Mouse (Mus musculus): Measurements from ENCODE around the gene Smyd3. TPM values are rescaled to one million over a fixed set of nuclear protein-coding genes. Genes with fewer than 3 reads are reported as not detected.

The Smyd3 gene
- polyA plus RNA-seq, 1 experiment from 2014 or later = 11.3 TPM

GRCm38 (mm10) chr1:179282821-179283220 lies 235.0 kb downstream of the Smyd3 start:
- Histone ChIP-seq H3K9ac (ENCODE audit: low read depth, low read length) (no peak overlapping the region), H3K36me3 (ENCODE audit: control insufficient read depth, insufficient read depth) (no peaks in the 10 kb centered on the region), H3K4me2 (replicated peaks; ENCODE audit: low read depth) (no peak overlapping the region), H3K9me3 (ENCODE audit: control insufficient read depth) (no peaks in the 10 kb centered on the region), H3K27ac (ENCODE audit: low read depth, low read length) (no peak overlapping the region), H3K4me1 (replicated peaks; ENCODE audit: control insufficient read depth, insufficient read depth, low read length) (no peaks in the 10 kb centered on the region), H3K27me3 (replicated peaks; ENCODE audit: control insufficient read depth, insufficient read depth, low read length) (no peaks in the 10 kb centered on the region), H3K4me3 (ENCODE audit: low read depth, low read length) (no peak overlapping the region)
- no peak for TF ChIP-seq CTCF (IDR thresholded peaks at IDR 0.05; ENCODE audit: low read depth)
- WGBS = 76% methylated on average over 5 of the region's 5 CpGs
- no peak for ATAC-seq

DNA sequence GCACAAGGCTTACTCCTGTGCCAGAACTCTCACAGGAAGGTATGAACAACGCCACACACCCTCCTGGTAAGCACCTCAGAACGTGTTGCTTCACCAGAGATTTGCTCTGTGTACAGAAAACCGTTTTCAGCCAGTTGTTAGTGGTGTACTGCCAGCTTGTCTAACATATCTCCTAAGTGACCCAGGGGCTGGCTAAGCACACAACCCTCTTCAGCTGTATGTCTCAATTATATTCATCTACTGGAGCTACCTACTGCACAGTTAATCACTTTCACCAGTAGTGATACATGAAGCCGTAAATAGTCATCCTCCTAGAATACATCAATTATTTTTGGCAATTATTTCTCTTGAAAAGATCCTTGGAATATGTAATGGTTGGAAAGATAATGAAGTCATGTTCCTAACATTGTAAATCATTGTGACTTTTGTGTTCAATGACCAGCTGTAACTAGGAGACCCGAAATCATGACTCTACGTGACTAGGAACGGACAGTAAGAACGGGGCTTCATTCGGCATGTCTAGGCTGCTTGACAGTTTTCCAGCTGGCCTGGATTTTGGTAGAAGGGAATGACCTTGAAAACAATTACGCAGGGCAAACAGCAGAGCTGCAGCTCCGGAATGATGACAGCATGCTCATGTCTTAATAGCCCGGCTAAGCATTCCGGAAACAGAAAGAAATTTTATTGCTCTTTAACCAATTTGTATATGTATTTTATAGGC lies 236.3 kb downstream of the Smyd3 start:
- TF ChIP-seq CTCF (IDR thresholded peaks at IDR 0.05; ENCODE audit: low read depth) = no peak
- Histone ChIP-seq H3K9ac (ENCODE audit: low read depth, low read length) (no peak overlapping the region), H3K36me3 (ENCODE audit: control insufficient read depth, insufficient read depth) (no peaks in the 10 kb centered on the region), H3K9me3 (ENCODE audit: control insufficient read depth) (no peaks in the 10 kb centered on the region), H3K4me3 (ENCODE audit: low read depth, low read length) (no peak overlapping the region), H3K4me2 (replicated peaks; ENCODE audit: low read depth) (no peak overlapping the region), H3K27me3 (replicated peaks; ENCODE audit: control insufficient read depth, insufficient read depth, low read length) (no peaks in the 10 kb centered on the region), H3K27ac (ENCODE audit: low read depth, low read length) (no peak overlapping the region), H3K4me1 (replicated peaks; ENCODE audit: control insufficient read depth, insufficient read depth, low read length) (no peaks in the 10 kb centered on the region)
- ATAC-seq = no peak
- WGBS = 60% methylated on average over 13 of the region's 13 CpGs

- no peaks in the 10 kb centered on the region for H3K4me1 ChIP-seq (replicated peaks; ENCODE audit: control insufficient read depth, insufficient read depth, low read length)
- TF ChIP-seq CTCF (IDR thresholded peaks at IDR 0.05; ENCODE audit: low read depth) = no peak
- H3K27ac ChIP-seq (ENCODE audit: low read depth, low read length) = no peak overlapping the region
- no peak overlapping the region for H3K4me3 ChIP-seq (ENCODE audit: low read depth, low read length)
- H3K27me3 ChIP-seq (replicated peaks; ENCODE audit: control insufficient read depth, insufficient read depth, low read length) = no peaks in the 10 kb centered on the region
- no peaks in the 10 kb centered on the region for H3K9me3 ChIP-seq (ENCODE audit: control insufficient read depth)
- H3K4me2 ChIP-seq (replicated peaks; ENCODE audit: low read depth) = no peak overlapping the region
- H3K36me3 ChIP-seq (ENCODE audit: control insufficient read depth, insufficient read depth) = no peaks in the 10 kb centered on the region
- WGBS = 92% methylated on average over 4 of the region's 4 CpGs
- ATAC-seq = no peak
- no peak overlapping the region for H3K9ac ChIP-seq (ENCODE audit: low read depth, low read length)
Observed at GRCm38 (mm10) chr1:179279116-179279515, 238.7 kb downstream of the Smyd3 start.

DNA sequence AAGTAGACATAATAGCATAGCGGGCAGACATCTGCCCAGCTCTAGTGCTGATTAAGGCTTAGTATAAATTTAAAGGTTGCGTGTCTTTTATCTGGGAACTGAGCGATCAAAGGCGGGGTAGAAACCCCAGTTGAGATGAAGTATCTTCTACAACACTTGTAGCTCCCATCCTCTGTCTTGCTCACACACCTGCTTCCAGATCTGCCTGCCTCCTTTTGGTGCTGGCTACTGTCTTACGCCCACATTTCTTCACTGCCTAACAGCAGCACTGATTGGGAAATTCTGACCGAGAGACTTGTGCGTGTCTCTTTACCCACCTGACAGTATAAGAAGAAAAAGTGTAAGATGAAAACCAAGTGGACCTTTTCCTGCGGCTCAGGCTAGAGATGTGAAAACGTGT lies 240.5 kb downstream of the Smyd3 start:
- Histone ChIP-seq H3K27ac (ENCODE audit: low read depth, low read length) (no peak overlapping the region), H3K4me2 (replicated peaks; ENCODE audit: low read depth) (no peak overlapping the region), H3K4me3 (ENCODE audit: low read depth, low read length) (no peak overlapping the region), H3K36me3 (ENCODE audit: control insufficient read depth, insufficient read depth) (no peaks in the 10 kb centered on the region), H3K4me1 (replicated peaks; ENCODE audit: control insufficient read depth, insufficient read depth, low read length) (no peaks in the 10 kb centered on the region), H3K27me3 (replicated peaks; ENCODE audit: control insufficient read depth, insufficient read depth, low read length) (no peaks in the 10 kb centered on the region), H3K9ac (ENCODE audit: low read depth, low read length) (no peak overlapping the region), H3K9me3 (ENCODE audit: control insufficient read depth) (no peaks in the 10 kb centered on the region)
- TF ChIP-seq CTCF (IDR thresholded peaks at IDR 0.05; ENCODE audit: low read depth) = no peak
- ATAC-seq = no peak
- 89% methylated on average over 9 of the region's 9 CpGs for WGBS

- Histone ChIP-seq H3K36me3 (ENCODE audit: control insufficient read depth, insufficient read depth) (no peaks in the 10 kb centered on the region), H3K9me3 (ENCODE audit: control insufficient read depth) (no peaks in the 10 kb centered on the region), H3K27me3 (replicated peaks; ENCODE audit: control insufficient read depth, insufficient read depth, low read length) (no peaks in the 10 kb centered on the region), H3K4me1 (replicated peaks; ENCODE audit: control insufficient read depth, insufficient read depth, low read length) (no peaks in the 10 kb centered on the region), H3K9ac (ENCODE audit: low read depth, low read length) (no peak overlapping the region), H3K27ac (ENCODE audit: low read depth, low read length) (no peak overlapping the region), H3K4me3 (ENCODE audit: low read depth, low read length) (no peak overlapping the region), H3K4me2 (replicated peaks; ENCODE audit: low read depth) (no peak overlapping the region)
- no peak for TF ChIP-seq CTCF (IDR thresholded peaks at IDR 0.05; ENCODE audit: low read depth)
- no peak for ATAC-seq
- WGBS = 93% methylated on average over 1 of the region's 1 CpGs
Observed at GRCm38 (mm10) chr1:179276866-179277265, 241.0 kb downstream of the Smyd3 start.

GRCm38 (mm10) chr1:179272926-179273325 lies 244.9 kb downstream of the Smyd3 start:
- H3K9ac ChIP-seq (ENCODE audit: low read depth, low read length) = no peak overlapping the region
- no peaks in the 10 kb centered on the region for H3K9me3 ChIP-seq (ENCODE audit: control insufficient read depth)
- no peaks in the 10 kb centered on the region for H3K4me1 ChIP-seq (replicated peaks; ENCODE audit: control insufficient read depth, insufficient read depth, low read length)
- no peak overlapping the region for H3K4me2 ChIP-seq (replicated peaks; ENCODE audit: low read depth)
- 87% methylated on average over 4 of the region's 4 CpGs for WGBS
- no peaks in the 10 kb centered on the region for H3K27me3 ChIP-seq (replicated peaks; ENCODE audit: control insufficient read depth, insufficient read depth, low read length)
- H3K36me3 ChIP-seq (ENCODE audit: control insufficient read depth, insufficient read depth) = no peaks in the 10 kb centered on the region
- no peak for ATAC-seq
- no peak overlapping the region for H3K27ac ChIP-seq (ENCODE audit: low read depth, low read length)
- no peak for TF ChIP-seq CTCF (IDR thresholded peaks at IDR 0.05; ENCODE audit: low read depth)
- no peak overlapping the region for H3K4me3 ChIP-seq (ENCODE audit: low read depth, low read length)

Measured in intestine, postnatal 0 days (tissue).